Mouse (Mus musculus): ENCODE data around the gene Rbbp4.

- TF ChIP-seq GATA1 (IDR thresholded peaks at IDR 0.05; ENCODE audit: low read length) (no peak), TAL1 (IDR thresholded peaks at IDR 0.05; ENCODE audit: low read length) (no peak)
These were observed 62.5 kb downstream of the Rbbp4 start for GRCm38 (mm10) chr4:129272756-129273046.
